Mouse (Mus musculus) intestine, embryonic 15.5 days (tissue): ENCODE measurements around the gene Slc36a2. TPM values are rescaled to one million over a fixed set of nuclear protein-coding genes. Genes with fewer than 3 reads are reported as not detected.
"Not testable (repeated sequence)": the region's sequence is repeated elsewhere in the genome, so short reads cannot be mapped to it uniquely, and the experiment has no call there.

ENCODE experiments used
- ATAC-seq: fragments of 200-750 bp; cut with Nextera tagmentation; 2 replicates; pipeline ENCODE4 v1.8.0; 2017; ENCODE audit warnings: moderate TSS enrichment, moderate library complexity
- H3K27ac ChIP-seq: fragments of 300-500 bp; sonication (generic); 2 replicates; pipeline ENCODE4 v1.5.1; 2015; ENCODE audit warnings: mild to moderate bottlenecking, inconsistent platforms
- H3K27me3 ChIP-seq: fragments of 300-500 bp; sonication (generic); replicated peaks from 2 replicates; pipeline ENCODE4 v1.6.1; 2015; ENCODE audit warnings: inconsistent platforms
- H3K36me3 ChIP-seq: fragments of 300-500 bp; sonication (generic); 2 replicates; pipeline ENCODE4 v1.6.1; 2015; ENCODE audit warnings: inconsistent platforms
- H3K4me1 ChIP-seq: fragments of 300-500 bp; sonication (generic); replicated peaks from 2 replicates; pipeline ENCODE4 v1.6.1; 2015; ENCODE audit warnings: inconsistent platforms
- H3K4me2 ChIP-seq: fragments of 300-500 bp; sonication (generic); replicated peaks from 2 replicates; pipeline ENCODE4 v1.6.1; 2015; ENCODE audit warnings: mild to moderate bottlenecking, inconsistent platforms
- H3K4me3 ChIP-seq: fragments of 300-500 bp; sonication (generic); replicated peaks from 2 replicates; pipeline ENCODE4 v1.5.1; 2015; ENCODE audit warnings: inconsistent platforms
- H3K9ac ChIP-seq: fragments of 300-500 bp; sonication (generic); 2 replicates; pipeline ENCODE4 v1.6.1; 2015; ENCODE audit warnings: inconsistent platforms
- H3K9me3 ChIP-seq: fragments of 300-500 bp; sonication (generic); 2 replicates; pipeline ENCODE4 v1.6.1; 2016; ENCODE audit warnings: inconsistent platforms
- WGBS: fragments of 180-500 bp; shearing (Covaris S2); methylation state at CpG from one replicate; pipeline ENCODE4 v1.1.7; 2015; 5-methylcytosine and 5-hydroxymethylcytosine counted together
- polyA plus RNA-seq: library from polyadenylated mRNA; unstranded; fragments of >200 nt; fragmentation: Nextera tagmentation; extraction: Ambion mirVana; gene quantifications from 2 replicates; pipeline ENCODE4 v1.2.1, GENCODE M21; 2015

The Slc36a2 gene
- polyA plus RNA-seq, 1 experiment from 2014 or later: 0.31 TPM

- Histone ChIP-seq H3K9ac (no peak overlapping the region), H3K9me3 (no peaks in the 10 kb centered on the region), H3K4me2 (no peak overlapping the region), H3K36me3 (no peaks in the 10 kb centered on the region), H3K4me1 (no peaks in the 10 kb centered on the region), H3K27ac (no peak overlapping the region), H3K27me3 (no peaks in the 10 kb centered on the region), H3K4me3 (no peak overlapping the region)
- 65% methylated on average over 3 of the region's 3 CpGs for WGBS
- no peak for ATAC-seq
These were observed 58.2 kb downstream of the Slc36a2 start for GRCm38 (mm10) chr11:55126663-55127062.

GRCm38 (mm10) chr11:55121430-55121829, 63.4 kb downstream of the Slc36a2 start:
- H3K9me3 ChIP-seq: no peaks in the 10 kb centered on the region
- H3K4me3 ChIP-seq: no peak overlapping the region
- H3K27ac ChIP-seq: no peak overlapping the region
- H3K4me1 ChIP-seq: no peaks in the 10 kb centered on the region
- H3K27me3 ChIP-seq: no peaks in the 10 kb centered on the region
- H3K4me2 ChIP-seq: no peak overlapping the region
- no peak overlapping the region for H3K9ac ChIP-seq
- ATAC-seq: no peak
- WGBS: 89% methylated on average over 1 of the region's 1 CpGs
- H3K36me3 ChIP-seq: no peaks in the 10 kb centered on the region

GRCm38 (mm10) chr11:55120821-55121271, 64.0 kb downstream of the Slc36a2 start:
- Histone ChIP-seq H3K9me3 (no peaks in the 10 kb centered on the region), H3K27ac (0 out of 2 replicates have a peak overlapping the region, but pooled peaks have one; percentile 51), H3K4me1 (no peaks in the 10 kb centered on the region), H3K4me3 (no peak overlapping the region), H3K36me3 (no peaks in the 10 kb centered on the region), H3K4me2 (no peak overlapping the region), H3K27me3 (no peaks in the 10 kb centered on the region), H3K9ac (no peak overlapping the region)
- 63% methylated on average over 8 of the region's 8 CpGs for WGBS
- ATAC-seq: no peak

GRCm38 (mm10) chr11:55120279-55120678, 64.6 kb downstream of the Slc36a2 start:
- no peak overlapping the region for H3K27ac ChIP-seq
- H3K27me3 ChIP-seq: no peaks in the 10 kb centered on the region
- no peak for ATAC-seq
- no peaks in the 10 kb centered on the region for H3K36me3 ChIP-seq
- H3K4me3 ChIP-seq: no peak overlapping the region
- no peak overlapping the region for H3K4me2 ChIP-seq
- no peak overlapping the region for H3K9ac ChIP-seq
- no peaks in the 10 kb centered on the region for H3K4me1 ChIP-seq
- H3K9me3 ChIP-seq: no peaks in the 10 kb centered on the region

- Histone ChIP-seq H3K4me2 (no peak overlapping the region), H3K27ac (no peak overlapping the region), H3K9ac (no peak overlapping the region), H3K4me1 (no peaks in the 10 kb centered on the region), H3K9me3 (no peaks in the 10 kb centered on the region), H3K27me3 (no peaks in the 10 kb centered on the region), H3K36me3 (no peaks in the 10 kb centered on the region), H3K4me3 (no peak overlapping the region)
- ATAC-seq: no peak
- 95% methylated on average over 2 of the region's 2 CpGs for WGBS
These were observed 67.8 kb downstream of the Slc36a2 start for GRCm38 (mm10) chr11:55117031-55117430.

GRCm38 (mm10) chr11:55116004-55116403, 68.9 kb downstream of the Slc36a2 start:
- ATAC-seq: no peak

GRCm38 (mm10) chr11:55114291-55114690, 70.6 kb downstream of the Slc36a2 start:
- ATAC-seq: peak; percentile 16; the same call in 1 of the 2 replicates
- H3K27ac ChIP-seq: no peak overlapping the region
- no peak overlapping the region for H3K4me2 ChIP-seq
- H3K9ac ChIP-seq: no peak overlapping the region
- no peaks in the 10 kb centered on the region for H3K36me3 ChIP-seq
- H3K4me1 ChIP-seq: 0 out of 2 replicates have a peak, but pooled peaks cover 6% of the 10 kb centered on the region
- H3K27me3 ChIP-seq: no peaks in the 10 kb centered on the region
- no peak overlapping the region for H3K4me3 ChIP-seq
- WGBS: 76% methylated on average over 2 of the region's 2 CpGs
- no peaks in the 10 kb centered on the region for H3K9me3 ChIP-seq

More at GRCm38 (mm10) chr11:55116004-55116403, 68.9 kb downstream of the Slc36a2 start:
- Histone ChIP-seq H3K4me1 (no peaks in the 10 kb centered on the region), H3K27ac (no peak overlapping the region), H3K36me3 (no peaks in the 10 kb centered on the region), H3K9me3 (no peaks in the 10 kb centered on the region), H3K4me2 (no peak overlapping the region), H3K4me3 (no peak overlapping the region), H3K9ac (no peak overlapping the region), H3K27me3 (no peaks in the 10 kb centered on the region)
- WGBS: 89% methylated on average over 3 of the region's 3 CpGs

GRCm38 (mm10) chr11:55113861-55114250, 71.0 kb downstream of the Slc36a2 start:
- not testable (repeated sequence) for H3K4me1 ChIP-seq, H3K36me3 ChIP-seq, H3K9me3 ChIP-seq, H3K27me3 ChIP-seq, H3K27ac ChIP-seq, H3K4me2 ChIP-seq, H3K4me3 ChIP-seq, H3K9ac ChIP-seq
- peak; percentile 43; the same call in 1 of the 2 replicates for ATAC-seq
- 27% methylated on average over 4 of the region's 4 CpGs for WGBS

- H3K4me1 ChIP-seq: 0 out of 2 replicates have a peak, but pooled peaks cover 6% of the 10 kb centered on the region
- no peaks in the 10 kb centered on the region for H3K36me3 ChIP-seq
- no peak overlapping the region for H3K4me2 ChIP-seq
- H3K27me3 ChIP-seq: no peaks in the 10 kb centered on the region
- H3K27ac ChIP-seq: no peak overlapping the region
- H3K4me3 ChIP-seq: no peak overlapping the region
- WGBS: 42% methylated on average over 7 of the region's 7 CpGs
- H3K9ac ChIP-seq: no peak overlapping the region
- H3K9me3 ChIP-seq: no peaks in the 10 kb centered on the region
- ATAC-seq: peak; percentile 56; the same call in 1 of the 2 replicates
These were observed 71.5 kb downstream of the Slc36a2 start for GRCm38 (mm10) chr11:55113209-55113860.

GRCm38 (mm10) chr11:55110566-55111169, 74.2 kb downstream of the Slc36a2 start:
- no peak overlapping the region for H3K4me2 ChIP-seq
- H3K4me1 ChIP-seq: 0 out of 2 replicates have a peak, but pooled peaks cover 6% of the 10 kb centered on the region
- H3K9ac ChIP-seq: no peak overlapping the region
- H3K9me3 ChIP-seq: no peaks in the 10 kb centered on the region
- no peak overlapping the region for H3K4me3 ChIP-seq
- H3K36me3 ChIP-seq: no peaks in the 10 kb centered on the region
- ATAC-seq: no peak
- no peak overlapping the region for H3K27ac ChIP-seq
- 45% methylated on average over 7 of the region's 7 CpGs for WGBS
- no peaks in the 10 kb centered on the region for H3K27me3 ChIP-seq

GRCm38 (mm10) chr11:55109521-55110300, 75.2 kb downstream of the Slc36a2 start:
- Histone ChIP-seq H3K27ac (no peak overlapping the region), H3K27me3 (no peaks in the 10 kb centered on the region), H3K4me1 (0 out of 2 replicates have a peak, but pooled peaks cover 6% of the 10 kb centered on the region), H3K9ac (no peak overlapping the region), H3K36me3 (no peaks in the 10 kb centered on the region), H3K9me3 (no peaks in the 10 kb centered on the region), H3K4me2 (no peak overlapping the region), H3K4me3 (no peak overlapping the region)
- 93% methylated on average over 7 of the region's 7 CpGs for WGBS
- no peak for ATAC-seq
